Mouse (Mus musculus) embryo, embryonic 10.5 days (tissue): ENCODE measurements around the gene Focad.

Experiments
- DNase-seq: peaks from one replicate; pipeline ENCODE4 v3.0.0-alpha.2; 2015; ENCODE audit warnings: low spot score

Focad gene

GRCm38 (mm10) chr4:88458673-88459072, 364.2 kb downstream of the Focad start:
- no peak for DNase-seq
